Mouse (Mus musculus): ENCODE measurements around the gene Zfp750.

Zfp750 gene

GRCm38 (mm10) chr11:121475699-121476415 lies 43.3 kb downstream of the Zfp750 start:
- DNase-seq (ENCODE audit: low spot score in 2 of 2): peak; percentile 77 to 91

GRCm38 (mm10) chr11:121474831-121475230 lies 44.3 kb downstream of the Zfp750 start:
- DNase-seq (ENCODE audit: low spot score in 2 of 2): no peak

- no peak for DNase-seq (ENCODE audit: low spot score in 2 of 2)
Observed at GRCm38 (mm10) chr11:121467408-121467807, 51.7 kb downstream of the Zfp750 start.

All from spleen, postnatal 4 days (tissue).